Mouse (Mus musculus) left cerebral cortex, adult 2 months (tissue): Measurements from ENCODE around the gene Fam53a. TPM values are rescaled to one million over a fixed set of nuclear protein-coding genes. Genes with fewer than 3 reads are reported as not detected.
A peak's percentile ranks its signal among the peaks of the same experiment; 100 is the strongest.

Source experiments
- DNase-seq, 2 experiments: peaks; one replicate each; pipeline ENCODE4 v3.0.0; 2021 to 2022; ENCODE audit warnings: low spot score in 2 of 2, mixed read lengths in 1 of 2; ENCODE audit errors: extremely low spot score in 1 of 2
- H3K27ac ChIP-seq: fragments of 200-600 bp; 2 replicates; pipeline ENCODE4 v1.8.1; 2022
- H3K4me3 ChIP-seq: fragments of 200-600 bp; 2 replicates; pipeline ENCODE4 v1.8.1; 2022
- CTCF ChIP-seq: fragments of 200-600 bp; IDR thresholded peaks from 2 replicates; pipeline ENCODE4 v1.8.1; 2022; ENCODE audit warnings: antibody characterized with exemption, mild to moderate bottlenecking, moderate library complexity
- intact Hi-C: fragments of 180-260 bp; cut with DNase I; formaldehyde crosslinking; loops from one replicate; pipeline ENCODE4 v1.15.1; 2025
- total RNA-seq, 2 experiments: library from RNA; stranded (reverse); gene quantifications; 2 replicates each; pipeline ENCODE4 v1.2.3; 2021

Fam53a gene
- total RNA-seq, 2 experiments from 2014 or later, result 25.2 to 26.1 TPM

GRCm38 (mm10) chr5:33655251-33655840 lies 25.9 kb upstream of the Fam53a start:
- no peak for DNase-seq
- Histone ChIP-seq H3K27ac (no peak overlapping the region), H3K4me3 (no peak overlapping the region)
- no peak for TF ChIP-seq CTCF
- intact Hi-C loops, result loop anchor here (10.0 kb wide), 1 partner anchor 381 kb away; the partner anchor contains the start of gene Ctbp1

- no peak for DNase-seq
- no peak overlapping the region for H3K4me3 ChIP-seq
- TF ChIP-seq CTCF, result no peak
- no peak overlapping the region for H3K27ac ChIP-seq
- intact Hi-C loops, result loop anchor here (10.0 kb wide), 1 partner anchor 380 kb away; the partner anchor contains the start of gene Ctbp1
These were observed 25.0 kb upstream of the Fam53a start for GRCm38 (mm10) chr5:33654424-33654823.

- Histone ChIP-seq H3K27ac (peak overlapping the region; percentile 19; the same call in 1 of the 2 replicates), H3K4me3 (peak overlapping the region; percentile 64; the same call in 1 of the 2 replicates)
- TF ChIP-seq CTCF, result no peak
- intact Hi-C loops, result loop anchor here (10.0 kb wide), 1 partner anchor 378 kb away; the partner anchor contains the start of gene Ctbp1
- no peak for DNase-seq
These were observed 23.3 kb upstream of the Fam53a start for GRCm38 (mm10) chr5:33652783-33653173.

- intact Hi-C loops, result loop anchor here (10.0 kb wide), 1 partner anchor 377 kb away; the partner anchor contains the start of gene Ctbp1
- peak within 1 kb of the TSS; percentile 99 for H3K27ac ChIP-seq
- DNase-seq, result peak; percentile 95
- peak within 1 kb of the TSS; percentile 64 for H3K4me3 ChIP-seq
- TF ChIP-seq CTCF, result no peak
These were observed 22.7 kb upstream of the Fam53a start, which contains the start of gene Slbp for GRCm38 (mm10) chr5:33651921-33652782. TSS of gene Slbp (minus strand) at chr5:33652574.

- intact Hi-C loops, result loop anchor here (10.0 kb wide), 1 partner anchor 377 kb away; the partner anchor contains the start of gene Ctbp1
- H3K4me3 ChIP-seq, result peak overlapping the region; percentile 64
- H3K27ac ChIP-seq, result peak overlapping the region; percentile 99
- TF ChIP-seq CTCF, result no peak; the same call in none of the 2 replicates
- no peak for DNase-seq
These were observed 22.1 kb upstream of the Fam53a start for GRCm38 (mm10) chr5:33651541-33651920.

- H3K27ac ChIP-seq, result no peak overlapping the region; the same call in 1 of the 2 replicates
- H3K4me3 ChIP-seq, result peak overlapping the region; percentile 64
- intact Hi-C loops, result loop anchor here (10.0 kb wide), 1 partner anchor 376 kb away; the partner anchor contains the start of gene Ctbp1
- TF ChIP-seq CTCF, result no peak
- no peak for DNase-seq
These were observed 21.6 kb upstream of the Fam53a start for GRCm38 (mm10) chr5:33651017-33651416.

GRCm38 (mm10) chr5:33640652-33641051 lies 11.2 kb upstream of the Fam53a start:
- intact Hi-C loops, result no loop called here

GRCm38 (mm10) chr5:33638826-33639225 lies 9.4 kb upstream of the Fam53a start:
- intact Hi-C loops, result no loop called here
- no peak for TF ChIP-seq CTCF

More at GRCm38 (mm10) chr5:33640652-33641051, 11.2 kb upstream of the Fam53a start:
- peak; percentile 88 for TF ChIP-seq CTCF
- Histone ChIP-seq H3K27ac (no peak overlapping the region), H3K4me3 (no peak overlapping the region)
- peak; percentile 33 to 36 for DNase-seq

GRCm38 (mm10) chr5:33637606-33638350 lies 8.3 kb upstream of the Fam53a start:
- H3K27ac ChIP-seq, result no peak overlapping the region
- no peak overlapping the region for H3K4me3 ChIP-seq
- no peak for TF ChIP-seq CTCF
- no peak for DNase-seq
- intact Hi-C loops, result no loop called here

More at GRCm38 (mm10) chr5:33638826-33639225, 9.4 kb upstream of the Fam53a start:
- Histone ChIP-seq H3K27ac (peak overlapping the region; percentile 19; the same call in 1 of the 2 replicates), H3K4me3 (no peak overlapping the region)
- DNase-seq, result no peak

- H3K27ac ChIP-seq, result no peak overlapping the region
- no peak for DNase-seq
- no peak overlapping the region for H3K4me3 ChIP-seq
- intact Hi-C loops, result no loop called here
- TF ChIP-seq CTCF, result no peak
These were observed 5.9 kb upstream of the Fam53a start for GRCm38 (mm10) chr5:33635361-33635760.

- DNase-seq, result no peak
- intact Hi-C loops, result no loop called here
- Histone ChIP-seq H3K4me3 (no peak overlapping the region), H3K27ac (no peak overlapping the region)
- no peak for TF ChIP-seq CTCF
These were observed 3.1 kb upstream of the Fam53a start for GRCm38 (mm10) chr5:33632526-33632925.
